Mouse (Mus musculus): ENCODE measurements at regions not wholly inside any gene's neighbourhood (a gene's known extent, or its start where the extent isn't known, plus 50 kb on each side); places are given as distances from the start of the nearest gene placed in this dataset.

DNA sequence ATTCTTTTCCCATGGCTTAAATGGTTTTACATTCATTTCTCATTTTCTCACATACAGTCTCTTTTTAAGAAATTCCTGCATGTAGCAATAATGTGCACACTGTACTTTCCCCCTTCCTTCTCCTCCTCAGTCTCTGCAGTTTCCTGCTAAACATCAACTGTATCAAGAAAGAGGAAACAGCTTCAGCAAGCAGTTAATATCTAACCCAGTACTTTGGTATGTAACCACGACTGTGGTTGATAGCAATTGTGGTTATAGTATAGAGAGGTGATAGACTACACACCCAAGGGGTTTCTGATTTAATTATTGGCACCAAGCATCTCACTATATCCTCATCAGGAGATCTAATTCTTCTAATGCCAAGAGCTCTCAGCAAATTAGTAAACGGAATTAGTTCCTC is 52.8 kb upstream of the Eci2 start:
- Histone ChIP-seq H3K27me3 (ENCODE audit: control insufficient read depth, insufficient read depth, low read depth, low read length) (no peaks in the 10 kb centered on the region), H3K4me3 (ENCODE audit: low read length) (no peak overlapping the region), H3K27ac (ENCODE audit: low read length) (no peak overlapping the region), H3K4me2 (ENCODE audit: low read depth, low read length) (no peak overlapping the region), H3K4me1 (replicated peaks; ENCODE audit: control insufficient read depth, insufficient read depth, low read length) (no peaks in the 10 kb centered on the region), H3K9ac (ENCODE audit: low read length) (no peak overlapping the region), H3K36me3 (ENCODE audit: control insufficient read depth, insufficient read depth, low read length) (no peaks in the 10 kb centered on the region), H3K9me3 (ENCODE audit: control insufficient read depth, low read length) (no peaks in the 10 kb centered on the region)
- ATAC-seq (ENCODE audit: low read depth) = no peak
- WGBS = 55% methylated on average over 2 of the region's 2 CpGs

GRCm38 (mm10) chr13:35085386-35085785 is 58.5 kb upstream of the Eci2 start:
- no peaks in the 10 kb centered on the region for H3K27me3 ChIP-seq (ENCODE audit: control insufficient read depth, insufficient read depth, low read depth, low read length)
- no peak overlapping the region for H3K27ac ChIP-seq (ENCODE audit: low read length)
- ATAC-seq (ENCODE audit: low read depth) = no peak
- no peaks in the 10 kb centered on the region for H3K9me3 ChIP-seq (ENCODE audit: control insufficient read depth, low read length)
- no peaks in the 10 kb centered on the region for H3K36me3 ChIP-seq (ENCODE audit: control insufficient read depth, insufficient read depth, low read length)
- H3K4me2 ChIP-seq (ENCODE audit: low read depth, low read length) = no peak overlapping the region
- whole genome bisulfite sequencing = 66% methylated on average over 3 of the region's 3 CpGs
- H3K4me3 ChIP-seq (ENCODE audit: low read length) = no peak overlapping the region
- no peaks in the 10 kb centered on the region for H3K4me1 ChIP-seq (replicated peaks; ENCODE audit: control insufficient read depth, insufficient read depth, low read length)
- no peak overlapping the region for H3K9ac ChIP-seq (ENCODE audit: low read length)

DNA sequence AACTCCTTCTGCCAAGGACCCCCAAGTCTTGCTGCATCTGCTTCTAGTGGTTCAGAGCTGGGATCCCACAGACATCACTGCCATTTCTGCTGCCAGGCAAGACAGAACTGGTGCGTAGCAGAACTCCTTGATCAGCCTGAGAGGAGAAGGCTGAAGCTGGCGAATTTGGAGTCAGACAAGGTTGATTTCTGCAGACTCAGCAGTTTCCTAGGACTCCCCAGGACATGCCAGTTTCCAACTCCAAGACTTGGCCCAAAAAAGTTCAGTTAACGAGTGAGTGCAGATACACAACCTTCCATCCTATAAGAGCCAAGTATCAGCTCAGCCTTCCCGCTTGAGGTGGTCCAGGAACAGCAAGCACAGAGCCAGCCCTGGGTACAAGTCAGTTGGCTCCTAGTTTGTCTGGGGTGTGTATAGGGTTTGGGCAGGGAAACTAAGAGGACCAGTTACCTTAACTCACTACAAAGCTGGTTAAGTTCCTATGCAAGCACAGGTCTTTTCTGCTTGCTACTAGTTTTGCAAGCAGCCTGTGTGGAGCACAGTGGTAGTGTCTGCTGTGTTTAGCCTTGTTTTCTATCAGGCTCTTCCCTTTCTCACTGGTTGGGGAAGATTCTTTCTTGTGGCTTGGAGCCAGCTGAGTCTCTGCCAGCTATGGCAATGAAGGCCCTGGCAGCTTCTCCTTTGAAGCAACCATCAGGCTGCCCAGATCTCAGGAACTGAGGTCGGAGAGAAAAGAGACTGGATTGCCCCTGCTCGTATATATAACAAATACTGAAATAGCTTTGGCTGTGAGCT is 60.5 kb upstream of the Eci2 start:
- no peaks in the 10 kb centered on the region for H3K9me3 ChIP-seq (ENCODE audit: control insufficient read depth, low read length)
- no peak overlapping the region for H3K27ac ChIP-seq (ENCODE audit: low read length)
- ATAC-seq (ENCODE audit: low read depth) = no peak
- no peak overlapping the region for H3K4me3 ChIP-seq (ENCODE audit: low read length)
- H3K27me3 ChIP-seq (ENCODE audit: control insufficient read depth, insufficient read depth, low read depth, low read length) = no peaks in the 10 kb centered on the region
- no peaks in the 10 kb centered on the region for H3K4me1 ChIP-seq (replicated peaks; ENCODE audit: control insufficient read depth, insufficient read depth, low read length)
- 66% methylated on average over 6 of the region's 6 CpGs for WGBS
- H3K9ac ChIP-seq (ENCODE audit: low read length) = no peak overlapping the region
- no peak overlapping the region for H3K4me2 ChIP-seq (ENCODE audit: low read depth, low read length)
- H3K36me3 ChIP-seq (ENCODE audit: control insufficient read depth, insufficient read depth, low read length) = no peaks in the 10 kb centered on the region

GRCm38 (mm10) chr13:35091155-35091554 is 64.3 kb upstream of the Eci2 start:
- ATAC-seq (ENCODE audit: low read depth) = no peak
- H3K9ac ChIP-seq (ENCODE audit: low read length) = no peak overlapping the region
- H3K4me1 ChIP-seq (replicated peaks; ENCODE audit: control insufficient read depth, insufficient read depth, low read length) = no peaks in the 10 kb centered on the region
- no peak overlapping the region for H3K4me2 ChIP-seq (ENCODE audit: low read depth, low read length)
- 69% methylated on average over 3 of the region's 3 CpGs for WGBS
- H3K27me3 ChIP-seq (ENCODE audit: control insufficient read depth, insufficient read depth, low read depth, low read length) = no peaks in the 10 kb centered on the region
- H3K9me3 ChIP-seq (ENCODE audit: control insufficient read depth, low read length) = no peaks in the 10 kb centered on the region
- H3K36me3 ChIP-seq (ENCODE audit: control insufficient read depth, insufficient read depth, low read length) = no peaks in the 10 kb centered on the region
- H3K4me3 ChIP-seq (ENCODE audit: low read length) = no peak overlapping the region
- H3K27ac ChIP-seq (ENCODE audit: low read length) = no peak overlapping the region

DNA sequence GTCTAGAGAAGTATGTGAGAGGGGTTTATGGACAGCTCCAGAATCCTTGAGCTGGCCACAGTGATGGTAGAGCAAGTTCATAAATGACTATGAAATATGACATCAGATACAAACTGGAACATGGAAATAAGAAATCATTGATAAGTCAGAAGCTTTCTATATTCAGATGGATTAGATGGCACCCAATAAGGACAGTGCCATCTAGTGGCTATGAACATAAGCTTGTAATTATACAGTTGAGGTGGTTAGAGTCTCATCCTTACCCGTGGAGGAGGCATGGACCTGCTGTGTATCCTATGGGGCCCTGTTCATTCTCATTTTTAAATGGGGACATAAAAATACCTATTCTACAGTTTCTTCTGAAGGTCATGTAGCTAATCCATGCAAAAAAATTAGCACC is 92.9 kb upstream of the Eci2 start:
- H3K4me3 ChIP-seq (ENCODE audit: low read length) = no peak overlapping the region
- no peak for ATAC-seq (ENCODE audit: low read depth)
- no peak overlapping the region for H3K9ac ChIP-seq (ENCODE audit: low read length)
- no peak overlapping the region for H3K27ac ChIP-seq (ENCODE audit: low read length)
- no peaks in the 10 kb centered on the region for H3K27me3 ChIP-seq (ENCODE audit: control insufficient read depth, insufficient read depth, low read depth, low read length)
- H3K9me3 ChIP-seq (ENCODE audit: control insufficient read depth, low read length) = no peaks in the 10 kb centered on the region
- H3K4me2 ChIP-seq (ENCODE audit: low read depth, low read length) = no peak overlapping the region
- H3K4me1 ChIP-seq (replicated peaks; ENCODE audit: control insufficient read depth, insufficient read depth, low read length) = no peaks in the 10 kb centered on the region
- no peaks in the 10 kb centered on the region for H3K36me3 ChIP-seq (ENCODE audit: control insufficient read depth, insufficient read depth, low read length)
- WGBS = 35% methylated on average over 1 of the region's 1 CpGs

DNA sequence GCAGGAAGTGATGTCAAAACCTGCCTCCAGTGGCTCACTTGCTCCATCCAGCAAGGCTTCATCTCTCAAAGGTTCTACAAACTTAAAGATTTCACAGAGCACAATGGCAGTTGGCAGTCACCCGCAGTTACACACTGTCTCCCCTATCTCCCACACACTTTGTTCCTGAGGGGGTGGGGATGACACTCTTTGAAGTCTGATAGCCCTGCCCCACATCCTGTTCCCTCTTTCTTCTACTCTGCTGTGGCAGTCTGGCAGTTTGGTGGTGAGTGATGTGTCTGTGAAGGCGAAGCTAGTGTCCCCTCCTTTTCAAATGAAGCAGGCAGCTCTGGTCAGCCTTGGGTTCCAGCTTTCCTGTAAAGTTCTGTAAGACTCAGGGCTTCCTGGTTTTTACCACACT is 102.6 kb upstream of the Eci2 start:
- Histone ChIP-seq H3K4me3 (ENCODE audit: low read length) (no peak overlapping the region), H3K4me2 (ENCODE audit: low read depth, low read length) (no peak overlapping the region), H3K9ac (ENCODE audit: low read length) (no peak overlapping the region), H3K27ac (ENCODE audit: low read length) (no peak overlapping the region), H3K36me3 (ENCODE audit: control insufficient read depth, insufficient read depth, low read length) (no peaks in the 10 kb centered on the region), H3K27me3 (ENCODE audit: control insufficient read depth, insufficient read depth, low read depth, low read length) (no peaks in the 10 kb centered on the region), H3K9me3 (ENCODE audit: control insufficient read depth, low read length) (no peaks in the 10 kb centered on the region), H3K4me1 (replicated peaks; ENCODE audit: control insufficient read depth, insufficient read depth, low read length) (no peaks in the 10 kb centered on the region)
- WGBS = 18% methylated on average over 2 of the region's 2 CpGs
- ATAC-seq (ENCODE audit: low read depth) = no peak

DNA sequence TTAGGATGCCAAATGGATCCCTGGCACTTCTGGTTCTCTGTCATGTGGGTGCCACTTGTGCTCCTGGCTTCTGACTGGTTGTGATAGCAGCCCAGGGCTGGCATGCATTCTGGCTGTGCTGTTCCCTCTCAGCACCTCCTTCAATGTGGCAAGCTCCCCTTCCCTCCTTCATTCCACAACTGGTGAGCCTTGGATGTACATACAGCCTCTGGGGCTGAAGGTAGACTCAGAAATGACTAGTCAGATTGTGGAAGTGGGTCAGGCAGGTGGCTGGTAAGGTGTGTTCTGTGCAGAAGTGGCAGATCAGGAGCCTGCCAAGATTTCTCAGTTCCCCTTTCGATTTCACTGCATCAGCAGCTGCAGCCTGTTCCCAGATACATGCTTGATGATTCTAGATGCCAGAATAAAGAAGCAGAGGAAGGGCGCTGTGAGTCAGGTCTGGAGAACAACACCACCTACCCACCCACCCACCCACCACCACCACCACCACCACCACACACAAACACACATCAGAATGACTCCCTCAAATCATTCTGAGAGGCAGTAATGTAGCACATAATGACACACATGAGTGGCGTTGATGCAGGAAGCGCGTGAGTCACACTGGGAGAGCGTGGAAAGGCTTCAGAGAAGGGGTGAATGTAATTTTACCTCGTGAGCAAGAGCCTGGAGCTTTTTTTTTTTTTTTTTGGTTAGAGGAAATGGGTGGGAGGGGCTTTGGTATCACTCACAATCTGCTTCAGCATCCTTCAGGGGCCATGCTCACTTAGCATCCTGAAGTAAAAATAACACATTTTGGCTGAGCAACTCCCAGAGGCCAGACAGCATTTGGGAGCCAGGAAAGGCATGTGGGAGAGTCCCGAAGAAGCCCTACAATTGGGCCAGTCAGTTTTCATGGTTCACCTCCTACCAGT is 104.6 kb upstream of the Eci2 start:
- Histone ChIP-seq H3K4me1 (replicated peaks; ENCODE audit: control insufficient read depth, insufficient read depth, low read length) (no peaks in the 10 kb centered on the region), H3K9ac (ENCODE audit: low read length) (no peak overlapping the region)

DNA sequence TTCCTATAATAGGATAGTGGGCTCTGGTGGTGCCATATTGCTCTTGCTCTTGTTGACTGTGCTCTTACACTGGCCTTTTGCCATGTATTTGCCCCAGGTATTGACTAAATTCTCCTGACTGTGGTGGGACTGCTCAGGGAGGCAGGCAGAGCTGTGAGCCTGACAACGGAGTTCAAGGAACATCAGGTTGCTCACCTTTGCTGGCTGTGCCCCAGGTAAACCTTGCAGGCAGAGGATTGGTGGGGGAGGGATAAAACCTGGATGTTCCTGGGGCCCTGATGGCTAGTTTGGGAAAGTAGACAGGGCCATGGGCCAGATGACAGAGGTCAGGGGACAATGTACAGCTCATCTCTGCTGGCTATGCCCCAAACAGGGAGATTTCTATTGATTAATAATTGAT is 124.7 kb upstream of the Eci2 start:
- Histone ChIP-seq H3K9ac (ENCODE audit: low read length) (no peak overlapping the region), H3K36me3 (ENCODE audit: control insufficient read depth, insufficient read depth, low read length) (no peaks in the 10 kb centered on the region), H3K9me3 (ENCODE audit: control insufficient read depth, low read length) (no peaks in the 10 kb centered on the region), H3K27ac (ENCODE audit: low read length) (no peak overlapping the region), H3K27me3 (ENCODE audit: control insufficient read depth, insufficient read depth, low read depth, low read length) (no peaks in the 10 kb centered on the region), H3K4me1 (replicated peaks; ENCODE audit: control insufficient read depth, insufficient read depth, low read length) (no peaks in the 10 kb centered on the region), H3K4me3 (ENCODE audit: low read length) (no peak overlapping the region), H3K4me2 (ENCODE audit: low read depth, low read length) (no peak overlapping the region)
- ATAC-seq (ENCODE audit: low read depth) = no peak
- 72% methylated on average over 1 of the region's 1 CpGs for WGBS

More for the DNA sequence above, 104.6 kb upstream of the Eci2 start:
- no peak for ATAC-seq (ENCODE audit: low read depth)
- 66% methylated on average over 8 of the region's 8 CpGs for WGBS
- Histone ChIP-seq H3K4me2 (ENCODE audit: low read depth, low read length) (no peak overlapping the region), H3K27ac (ENCODE audit: low read length) (no peak overlapping the region), H3K27me3 (ENCODE audit: control insufficient read depth, insufficient read depth, low read depth, low read length) (no peaks in the 10 kb centered on the region), H3K4me3 (ENCODE audit: low read length) (no peak overlapping the region), H3K36me3 (ENCODE audit: control insufficient read depth, insufficient read depth, low read length) (no peaks in the 10 kb centered on the region), H3K9me3 (ENCODE audit: control insufficient read depth, low read length) (no peaks in the 10 kb centered on the region)

- 51% methylated on average over 3 of the region's 3 CpGs for WGBS
- H3K9me3 ChIP-seq (ENCODE audit: control insufficient read depth, low read length) = peaks cover 3% of the 10 kb centered on the region; the same call in 1 of the 2 replicates
- no peaks in the 10 kb centered on the region for H3K4me1 ChIP-seq (replicated peaks; ENCODE audit: control insufficient read depth, insufficient read depth, low read length)
- H3K9ac ChIP-seq (ENCODE audit: low read length) = no peak overlapping the region
- H3K4me2 ChIP-seq (ENCODE audit: low read depth, low read length) = no peak overlapping the region
- H3K4me3 ChIP-seq (ENCODE audit: low read length) = no peak overlapping the region
- H3K27ac ChIP-seq (ENCODE audit: low read length) = no peak overlapping the region
- ATAC-seq (ENCODE audit: low read depth) = no peak
- no peaks in the 10 kb centered on the region for H3K27me3 ChIP-seq (ENCODE audit: control insufficient read depth, insufficient read depth, low read depth, low read length)
- H3K36me3 ChIP-seq (ENCODE audit: control insufficient read depth, insufficient read depth, low read length) = no peaks in the 10 kb centered on the region
Observed at GRCm38 (mm10) chr13:35159456-35159855, 132.6 kb upstream of the Eci2 start.
